Mouse (Mus musculus) lung, embryonic 14.5 days (tissue): ENCODE results near the gene Ptprb. TPM values are rescaled to one million over a fixed set of nuclear protein-coding genes. Genes with fewer than 3 reads are reported as not detected.

Source experiments
- ATAC-seq: fragments of 200-750 bp; cut with Nextera tagmentation; 2 replicates; pipeline ENCODE4 v1.8.0; 2017; ENCODE audit warnings: mild to moderate bottlenecking, moderate TSS enrichment, moderate library complexity; ENCODE audit not compliant: insufficient read depth
- DNase-seq: peaks from one replicate; pipeline ENCODE4 v3.0.0-alpha.2; 2015
- H3K27ac ChIP-seq: fragments of 300-500 bp; sonication (generic); 2 replicates; pipeline ENCODE4 v1.5.1; 2014; ENCODE audit warnings: low read depth, mild to moderate bottlenecking, moderate library complexity
- H3K27me3 ChIP-seq: fragments of 300-500 bp; sonication (generic); 2 replicates; pipeline ENCODE4 v1.6.1; 2014; ENCODE audit warnings: low read length, control low read depth; ENCODE audit not compliant: insufficient read depth
- H3K36me3 ChIP-seq: fragments of 300-500 bp; sonication (generic); 2 replicates; pipeline ENCODE4 v1.6.1; 2014; ENCODE audit warnings: control low read depth; ENCODE audit not compliant: insufficient read depth
- H3K4me1 ChIP-seq: fragments of 300-500 bp; sonication (generic); 2 replicates; pipeline ENCODE4 v1.6.1; 2014; ENCODE audit warnings: antibody characterized with exemption, control low read depth; ENCODE audit not compliant: insufficient read depth
- H3K4me2 ChIP-seq: fragments of 300-500 bp; sonication (generic); 2 replicates; pipeline ENCODE4 v1.6.1; 2014; ENCODE audit warnings: mild to moderate bottlenecking
- H3K4me3 ChIP-seq: fragments of 300-500 bp; sonication (generic); 2 replicates; pipeline ENCODE4 v1.5.1; 2014; ENCODE audit warnings: low read depth, low read length
- H3K9ac ChIP-seq: fragments of 300-500 bp; sonication (generic); 2 replicates; pipeline ENCODE4 v1.6.1; 2014
- H3K9me3 ChIP-seq: fragments of 300-500 bp; sonication (generic); 2 replicates; pipeline ENCODE4 v1.6.1; 2016; ENCODE audit warnings: low read depth, low read length, control low read depth
- CTCF ChIP-seq: IDR thresholded peaks from 2 replicates; pipeline ENCODE4 v1.5.1; 2016; ENCODE audit warnings: antibody characterized with exemption, low read depth
- WGBS: fragments of 180-500 bp; shearing (Covaris S2); extraction: QIAGEN DNeasy Blood & Tissue Kit; methylation state at CpG from one replicate; pipeline ENCODE4 v1.1.7; 2014; 5-methylcytosine and 5-hydroxymethylcytosine counted together
- polyA plus RNA-seq: library from polyadenylated mRNA; unstranded; fragments of >200 nt; fragmentation: Nextera tagmentation; extraction: Ambion mirVana; gene quantifications from 2 replicates; pipeline ENCODE4 v1.2.1, GENCODE M21; 2014

Ptprb gene
- polyA plus RNA-seq, 1 experiment from 2014 or later = 12.5 TPM

DNA sequence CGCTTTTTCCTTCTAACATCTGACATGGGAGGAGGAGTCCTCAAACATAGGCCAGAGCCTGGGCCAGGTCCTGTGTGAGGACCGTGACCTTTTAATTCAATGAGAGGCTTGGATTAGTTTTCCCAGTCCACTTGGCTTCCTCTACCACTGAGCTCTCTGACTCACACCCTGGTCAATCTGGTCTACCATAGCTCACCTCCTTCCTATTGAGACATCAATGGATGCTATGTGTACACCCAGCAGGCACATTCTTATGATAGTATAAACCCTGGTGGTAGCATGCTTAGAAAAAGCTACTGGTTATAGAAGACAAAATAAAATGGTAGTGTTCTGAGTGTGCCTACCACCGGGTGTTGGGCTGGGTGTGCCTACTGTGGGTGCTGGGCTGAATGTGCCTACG, 21.1 kb downstream of the Ptprb start:
- H3K4me3 ChIP-seq = no peak overlapping the region
- WGBS = 88% methylated on average over 4 of the region's 4 CpGs
- no peaks in the 10 kb centered on the region for H3K9me3 ChIP-seq
- no peaks in the 10 kb centered on the region for H3K4me1 ChIP-seq
- no peak overlapping the region for H3K4me2 ChIP-seq
- H3K27ac ChIP-seq = no peak overlapping the region
- ATAC-seq (no peak), DNase-seq (no peak)
- no peak for TF ChIP-seq CTCF
- peaks cover 7% of the 10 kb centered on the region for H3K27me3 ChIP-seq
- H3K9ac ChIP-seq = no peak overlapping the region
- H3K36me3 ChIP-seq = no peaks in the 10 kb centered on the region

DNA sequence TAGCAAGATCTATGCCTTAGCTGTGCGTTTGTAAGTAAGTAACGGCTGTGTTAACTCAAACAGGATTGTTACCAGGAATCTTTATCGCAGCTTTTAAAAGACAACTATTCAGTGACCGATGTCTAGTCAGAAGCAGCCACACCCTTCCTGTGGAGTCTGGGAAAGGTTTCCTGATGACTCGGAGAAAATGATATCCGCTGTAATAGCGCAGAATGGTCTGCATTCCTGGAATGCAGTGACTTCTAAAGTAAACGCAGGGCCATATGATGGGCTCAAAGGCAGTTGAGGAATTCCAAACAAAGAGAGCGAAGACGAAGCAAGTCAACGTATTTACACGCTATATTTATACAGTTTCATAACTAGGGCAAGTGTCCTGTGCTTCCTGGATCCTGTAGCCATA, 22.5 kb downstream of the Ptprb start:
- 15% methylated on average over 12 of the region's 12 CpGs for WGBS
- H3K4me1 ChIP-seq = no peaks in the 10 kb centered on the region
- no peaks in the 10 kb centered on the region for H3K36me3 ChIP-seq
- DNase-seq (peak; percentile 72), ATAC-seq (peak; percentile 47; the same call in 1 of the 2 replicates)
- no peak overlapping the region for H3K4me3 ChIP-seq
- peak overlapping the region; percentile 31; the same call in 1 of the 2 replicates for H3K4me2 ChIP-seq
- H3K27me3 ChIP-seq = peaks cover 20% of the 10 kb centered on the region
- H3K9me3 ChIP-seq = no peaks in the 10 kb centered on the region
- no peak overlapping the region for H3K27ac ChIP-seq
- H3K9ac ChIP-seq = no peak overlapping the region
- no peak for TF ChIP-seq CTCF

DNA sequence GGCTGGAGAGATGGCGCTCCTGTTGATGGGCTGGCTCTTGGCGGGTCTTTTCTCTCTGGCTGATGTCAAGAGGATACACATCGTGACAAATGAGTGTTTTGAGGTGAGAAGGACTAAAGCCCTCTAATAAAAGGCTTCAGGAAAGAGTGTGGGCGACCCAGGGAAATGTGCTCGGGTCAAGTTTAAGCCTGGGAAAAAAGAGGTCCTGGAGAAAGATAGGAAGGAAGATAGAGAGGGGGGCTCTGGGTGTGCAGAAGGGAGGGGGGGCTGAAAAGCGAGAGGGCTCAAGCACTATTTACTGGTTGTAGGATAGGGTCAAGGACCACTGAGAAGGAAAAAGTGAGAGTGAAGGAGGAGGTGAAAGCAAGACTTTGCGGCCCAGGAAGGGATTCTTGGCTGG, 25.5 kb downstream of the Ptprb start:
- no peaks in the 10 kb centered on the region for H3K9me3 ChIP-seq
- ATAC-seq (peak; percentile 29; the same call in 1 of the 2 replicates), DNase-seq (peak; percentile 37)
- H3K4me3 ChIP-seq = peak overlapping the region; percentile 43
- H3K36me3 ChIP-seq = no peaks in the 10 kb centered on the region
- H3K4me1 ChIP-seq = no peaks in the 10 kb centered on the region
- peak overlapping the region; percentile 29; the same call in 1 of the 2 replicates for H3K9ac ChIP-seq
- H3K27ac ChIP-seq = no peak overlapping the region
- 11% methylated on average over 7 of the region's 7 CpGs for WGBS
- H3K4me2 ChIP-seq = peak overlapping the region; percentile 75
- H3K27me3 ChIP-seq = peaks cover 20% of the 10 kb centered on the region
- TF ChIP-seq CTCF = no peak

DNA sequence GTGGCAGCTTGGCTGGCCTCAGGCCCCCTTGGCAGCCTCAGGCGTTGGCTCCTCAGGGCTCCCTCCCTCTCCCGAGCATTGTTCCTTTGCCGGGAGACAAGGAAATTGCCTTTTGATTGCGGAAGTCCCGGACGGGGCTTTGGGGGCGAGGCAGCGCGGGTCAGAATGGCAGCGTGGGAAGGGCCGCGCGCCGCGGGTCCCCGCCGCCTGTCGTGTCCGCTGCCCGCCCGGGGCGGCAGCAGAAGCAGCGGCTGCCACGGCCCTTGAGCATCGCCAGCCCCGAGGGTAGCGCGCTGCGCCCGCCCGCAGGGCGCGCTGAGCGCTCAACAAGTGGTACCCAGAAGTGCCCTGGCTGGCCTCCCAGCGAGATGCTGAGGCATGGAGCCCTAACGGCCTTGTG, 25.9 kb downstream of the Ptprb start:
- peak; percentile 75 for DNase-seq
- H3K9ac ChIP-seq = peak overlapping the region; percentile 29; the same call in 1 of the 2 replicates
- WGBS = 0% methylated on average over 34 of the region's 36 CpGs

DNA sequence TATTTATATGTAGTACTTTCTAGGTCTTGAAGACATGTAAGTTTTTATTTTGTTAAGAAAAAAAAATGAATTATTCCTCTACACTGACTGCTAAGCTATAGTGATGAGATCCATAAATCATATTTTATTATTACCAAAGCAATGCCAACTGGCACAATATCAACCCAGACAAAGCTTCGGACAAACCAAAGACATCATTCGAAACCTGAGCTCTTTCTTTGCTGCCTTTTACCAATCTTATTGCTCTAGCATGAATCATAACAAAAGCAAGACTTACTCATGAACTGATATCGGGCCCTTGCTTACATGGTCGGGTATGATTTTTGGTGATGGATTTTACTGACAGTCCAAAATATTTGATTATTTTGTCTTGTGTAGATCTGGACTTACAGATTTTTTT, 29.0 kb downstream of the Ptprb start:
- Histone ChIP-seq H3K4me2 (no peak overlapping the region), H3K27me3 (peaks cover 20% of the 10 kb centered on the region)
- 87% methylated on average over 4 of the region's 4 CpGs for WGBS

More for the DNA sequence above, 25.9 kb downstream of the Ptprb start:
- H3K4me1 ChIP-seq = no peaks in the 10 kb centered on the region
- H3K9me3 ChIP-seq = no peaks in the 10 kb centered on the region
- no peaks in the 10 kb centered on the region for H3K36me3 ChIP-seq
- peak overlapping the region; percentile 43 for H3K4me3 ChIP-seq
- no peak overlapping the region for H3K27ac ChIP-seq
- H3K27me3 ChIP-seq = peaks cover 20% of the 10 kb centered on the region
- peak; percentile 66 for ATAC-seq
- H3K4me2 ChIP-seq = peak overlapping the region; percentile 75
- TF ChIP-seq CTCF = no peak

DNA sequence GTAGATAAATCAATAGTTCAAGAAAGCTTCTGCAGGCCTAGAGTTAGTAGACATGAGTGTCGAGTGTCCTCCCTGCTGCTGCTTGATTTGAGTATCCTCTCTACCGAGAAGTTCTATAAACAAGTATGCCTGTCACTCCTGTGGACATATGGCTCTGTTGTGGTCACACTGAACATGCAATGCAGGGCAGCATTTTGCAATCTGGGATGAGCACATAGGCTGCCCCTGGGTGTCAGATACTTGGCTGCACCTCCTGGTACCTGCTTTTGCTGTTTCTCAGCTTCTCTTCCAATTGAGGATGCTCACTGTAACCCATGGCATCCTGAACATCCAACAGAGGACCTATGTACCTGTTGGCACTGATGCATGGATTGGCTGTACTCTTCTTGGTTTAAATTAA, 34.1 kb downstream of the Ptprb start:
- H3K36me3 ChIP-seq = no peaks in the 10 kb centered on the region
- no peak overlapping the region for H3K4me3 ChIP-seq
- H3K9ac ChIP-seq = no peak overlapping the region
- DNase-seq (no peak), ATAC-seq (no peak)
- WGBS = 38% methylated on average over 2 of the region's 2 CpGs
- no peak for TF ChIP-seq CTCF
- H3K27ac ChIP-seq = no peak overlapping the region
- H3K27me3 ChIP-seq = no peaks in the 10 kb centered on the region
- H3K4me2 ChIP-seq = no peak overlapping the region
- H3K4me1 ChIP-seq = no peaks in the 10 kb centered on the region
- no peaks in the 10 kb centered on the region for H3K9me3 ChIP-seq

More for the DNA sequence above, 29.0 kb downstream of the Ptprb start:
- Histone ChIP-seq H3K4me3 (no peak overlapping the region), H3K4me1 (no peaks in the 10 kb centered on the region), H3K36me3 (no peaks in the 10 kb centered on the region), H3K27ac (no peak overlapping the region), H3K9me3 (no peaks in the 10 kb centered on the region), H3K9ac (no peak overlapping the region)
- DNase-seq (no peak), ATAC-seq (no peak)
- TF ChIP-seq CTCF = no peak

DNA sequence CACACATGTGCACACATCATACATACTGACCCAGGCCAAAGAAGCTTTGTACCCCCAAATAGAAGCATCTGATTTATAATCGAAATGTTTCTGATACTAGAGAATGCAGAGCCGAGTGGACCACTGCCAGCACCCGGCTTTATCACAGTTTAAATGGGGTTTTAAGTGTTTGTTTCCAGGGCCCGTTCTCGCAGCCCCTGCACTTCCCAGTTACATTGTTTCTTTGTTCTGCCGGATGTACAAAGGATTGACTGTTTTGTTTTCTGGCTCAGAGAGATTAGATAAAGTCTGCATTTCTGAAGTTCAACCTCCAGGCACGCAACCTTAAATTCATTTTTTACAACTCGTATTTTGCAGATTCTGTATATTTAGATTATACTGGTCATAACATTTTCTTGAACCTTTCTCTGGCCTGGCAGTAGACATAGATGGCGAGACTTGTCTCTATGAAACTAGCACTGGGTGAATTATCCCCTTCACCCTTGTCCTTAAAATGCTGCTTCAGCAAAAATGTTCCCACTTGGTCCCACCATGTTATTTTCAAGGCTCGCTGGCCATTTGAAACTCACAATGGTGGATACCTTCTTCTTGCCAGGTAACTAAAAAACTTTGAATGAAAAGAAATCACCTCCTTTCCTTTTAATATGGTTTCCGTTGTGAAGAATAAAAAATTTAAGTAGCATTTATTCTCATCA, 35.3 kb downstream of the Ptprb start:
- ATAC-seq = peak; percentile 35; the same call in 1 of the 2 replicates
- peak; percentile 63 for DNase-seq
- 25% methylated on average over 11 of the region's 11 CpGs for WGBS

More for the DNA sequence above, 35.3 kb downstream of the Ptprb start:
- H3K36me3 ChIP-seq = no peaks in the 10 kb centered on the region
- no peaks in the 10 kb centered on the region for H3K27me3 ChIP-seq
- no peak overlapping the region for H3K9ac ChIP-seq
- H3K4me2 ChIP-seq = peak overlapping the region; percentile 10; the same call in 1 of the 2 replicates
- no peak for TF ChIP-seq CTCF
- H3K4me3 ChIP-seq = no peak overlapping the region
- H3K4me1 ChIP-seq = no peaks in the 10 kb centered on the region
- no peaks in the 10 kb centered on the region for H3K9me3 ChIP-seq
- H3K27ac ChIP-seq = 0 out of 2 replicates have a peak overlapping the region, but pooled peaks have one; percentile 46
